Mouse (Mus musculus) olfactory bulb, adult 2 months (tissue): ENCODE results near the gene Sgpp1.

Experiments used
- CTCF ChIP-seq: fragments of 200-500 bp; IDR thresholded peaks from 2 replicates; pipeline ENCODE4 v1.5.1; 2012; ENCODE audit warnings: low read depth, mild to moderate bottlenecking, low read length, moderate library complexity; ENCODE audit not compliant: insufficient read depth
- POLR2A ChIP-seq: fragments of 200-500 bp; IDR thresholded peaks from 2 replicates; pipeline ENCODE4 v1.6.1; 2012; ENCODE audit warnings: mild to moderate bottlenecking, low read depth, low read length, moderate library complexity; ENCODE audit not compliant: insufficient read depth

GRCm38 (mm10) chr12:75756387-75756786 is 20.9 kb upstream of the Sgpp1 start:
- TF ChIP-seq POLR2A (no peak), CTCF (no peak)
